Mouse (Mus musculus): ENCODE data around the gene Cox6b2. TPM values are rescaled to one million over a fixed set of nuclear protein-coding genes. Genes with fewer than 3 reads are reported as not detected.

Cox6b2 gene
- polyA plus RNA-seq, 1 experiment, result 1,707 TPM

DNA sequence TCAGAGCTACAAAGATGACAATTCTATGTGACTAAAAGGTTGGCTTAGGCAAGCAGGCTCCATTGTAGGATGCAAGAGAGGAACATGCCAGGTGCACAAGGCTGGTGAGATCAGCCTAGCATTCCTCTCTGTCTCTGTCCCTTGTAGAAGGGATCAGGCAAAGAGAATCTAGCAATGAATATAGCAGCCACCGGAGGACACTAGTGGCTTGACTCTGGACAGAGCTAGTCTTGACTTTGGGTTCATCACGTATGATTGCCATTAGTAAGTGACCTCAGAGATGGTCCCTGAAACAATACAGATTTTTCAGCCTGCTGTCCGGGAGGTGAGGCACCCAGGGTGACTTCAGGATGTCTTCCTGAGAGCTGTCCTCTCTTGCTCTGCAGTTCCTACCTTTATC is 40.3 kb downstream of the Cox6b2 start:
- Histone ChIP-seq H3K36me3 (ENCODE audit: control insufficient read depth, insufficient read depth, low read length) (no peaks in the 10 kb centered on the region), H3K4me1 (ENCODE audit: control insufficient read depth, insufficient read depth, low read length) (no peaks in the 10 kb centered on the region; the same call in 1 of the 2 replicates), H3K27me3 (ENCODE audit: control insufficient read depth, insufficient read depth, low read length) (no peaks in the 10 kb centered on the region), H3K27ac (ENCODE audit: control insufficient read depth, insufficient read depth, low read depth, low read length) (no peak overlapping the region), H3K4me3 (ENCODE audit: control insufficient read depth, low read depth, low read length) (no peak overlapping the region)
- TF ChIP-seq POLR2A (IDR thresholded peaks at IDR 0.05; ENCODE audit: control insufficient read depth, low read depth, low read length), result no peak
- no peak for TF ChIP-seq CTCF (IDR thresholded peaks at IDR 0.05; ENCODE audit: control insufficient read depth, insufficient read depth, insufficient replicate concordance, low read depth, low read length)

DNA sequence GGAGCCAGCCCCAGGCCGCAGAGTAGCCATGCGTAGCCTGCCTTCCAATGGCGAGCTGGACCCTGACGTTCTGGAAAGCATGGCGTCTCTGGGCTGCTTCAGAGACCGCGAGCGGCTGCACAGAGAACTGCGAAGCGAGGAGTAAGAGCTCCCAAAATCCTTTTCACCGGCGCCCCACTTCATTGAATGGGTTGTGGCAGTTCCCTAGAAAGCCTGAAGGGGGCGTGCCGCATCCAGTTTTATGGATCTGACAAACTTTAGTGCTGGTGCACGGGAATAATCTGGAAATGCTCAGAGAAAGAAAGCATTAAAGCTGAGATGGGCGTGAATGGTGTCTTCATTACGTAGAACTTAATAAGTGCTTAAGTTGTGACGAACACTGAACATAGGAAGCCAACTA is 47.8 kb downstream of the Cox6b2 start:
- H3K27ac ChIP-seq (ENCODE audit: control insufficient read depth, insufficient read depth, low read depth, low read length), result no peak overlapping the region
- peak overlapping the region; percentile 25; the same call in 1 of the 2 replicates for H3K4me3 ChIP-seq (ENCODE audit: control insufficient read depth, low read depth, low read length)

DNA sequence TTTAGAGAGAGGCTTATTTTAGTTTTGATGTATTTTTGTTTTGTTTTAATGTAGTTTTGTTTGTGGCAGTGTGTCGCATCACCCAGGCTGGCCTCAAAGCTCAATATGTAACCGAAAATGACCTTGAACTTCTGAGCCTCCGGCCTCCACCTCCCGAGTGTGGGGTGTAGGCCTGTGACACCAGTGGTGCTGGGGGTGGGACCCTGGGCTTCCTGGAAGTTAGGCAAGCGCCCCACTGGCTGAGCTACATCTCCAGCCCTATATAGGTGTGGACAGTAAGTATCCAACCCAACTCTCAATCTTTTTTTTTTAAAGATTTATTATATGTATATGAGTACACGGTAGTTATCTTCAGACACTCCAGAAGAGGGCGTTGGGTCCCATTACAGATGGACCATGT is 49.7 kb downstream of the Cox6b2 start:
- Histone ChIP-seq H3K4me1 (ENCODE audit: control insufficient read depth, insufficient read depth, low read length) (peaks cover 19% of the 10 kb centered on the region), H3K27me3 (ENCODE audit: control insufficient read depth, insufficient read depth, low read length) (no peaks in the 10 kb centered on the region), H3K27ac (ENCODE audit: control insufficient read depth, insufficient read depth, low read depth, low read length) (no peak overlapping the region), H3K4me3 (ENCODE audit: control insufficient read depth, low read depth, low read length) (no peak overlapping the region), H3K36me3 (ENCODE audit: control insufficient read depth, insufficient read depth, low read length) (no peaks in the 10 kb centered on the region; the same call in none of the 2 replicates)
- TF ChIP-seq CTCF (IDR thresholded peaks at IDR 0.05; ENCODE audit: control insufficient read depth, insufficient read depth, insufficient replicate concordance, low read depth, low read length), result no peak
- no peak for TF ChIP-seq POLR2A (IDR thresholded peaks at IDR 0.05; ENCODE audit: control insufficient read depth, low read depth, low read length)

More for the DNA sequence above, 47.8 kb downstream of the Cox6b2 start:
- TF ChIP-seq CTCF (IDR thresholded peaks at IDR 0.05; ENCODE audit: control insufficient read depth, insufficient read depth, insufficient replicate concordance, low read depth, low read length) (peak; percentile 46), POLR2A (IDR thresholded peaks at IDR 0.05; ENCODE audit: control insufficient read depth, low read depth, low read length) (no peak)
- Histone ChIP-seq H3K27me3 (ENCODE audit: control insufficient read depth, insufficient read depth, low read length) (no peaks in the 10 kb centered on the region), H3K36me3 (ENCODE audit: control insufficient read depth, insufficient read depth, low read length) (no peaks in the 10 kb centered on the region; the same call in none of the 2 replicates), H3K4me1 (ENCODE audit: control insufficient read depth, insufficient read depth, low read length) (peaks cover 19% of the 10 kb centered on the region)

DNA sequence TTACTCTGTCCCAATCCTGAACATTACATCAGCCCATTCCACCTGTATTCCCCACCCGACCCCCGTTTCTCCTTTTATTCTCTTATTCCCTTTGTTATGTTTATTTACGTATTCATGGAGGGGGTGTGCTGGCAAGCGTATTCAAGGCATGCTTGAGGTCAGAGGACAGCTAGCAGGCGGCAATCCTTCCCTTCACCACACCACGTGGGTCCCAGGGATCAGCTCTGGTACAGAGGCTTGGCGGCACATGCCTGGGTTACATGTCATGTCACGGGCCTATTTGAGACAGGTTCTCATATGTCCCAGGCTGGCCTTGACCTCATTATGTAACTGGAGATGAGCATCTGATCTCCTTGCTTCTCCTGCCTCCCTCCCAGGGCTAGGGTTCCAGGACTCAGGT is 50.6 kb downstream of the Cox6b2 start:
- no peaks in the 10 kb centered on the region; the same call in none of the 2 replicates for H3K36me3 ChIP-seq (ENCODE audit: control insufficient read depth, insufficient read depth, low read length)

More for the DNA sequence above, 50.6 kb downstream of the Cox6b2 start:
- H3K27me3 ChIP-seq (ENCODE audit: control insufficient read depth, insufficient read depth, low read length), result no peaks in the 10 kb centered on the region
- TF ChIP-seq POLR2A (IDR thresholded peaks at IDR 0.05; ENCODE audit: control insufficient read depth, low read depth, low read length), result no peak
- no peak for TF ChIP-seq CTCF (IDR thresholded peaks at IDR 0.05; ENCODE audit: control insufficient read depth, insufficient read depth, insufficient replicate concordance, low read depth, low read length)
- H3K27ac ChIP-seq (ENCODE audit: control insufficient read depth, insufficient read depth, low read depth, low read length), result no peak overlapping the region
- H3K4me1 ChIP-seq (ENCODE audit: control insufficient read depth, insufficient read depth, low read length), result peaks cover 16% of the 10 kb centered on the region
- H3K4me3 ChIP-seq (ENCODE audit: control insufficient read depth, low read depth, low read length), result no peak overlapping the region

Other genes with a start within 250 kb of the Cox6b2 start
- gene Tnnt1, start 236.7 kb downstream of the Cox6b2 start, polyA plus RNA-seq (2012; rRNA removed), result 0.62 and 0.77 TPM in 2 replicates
- gene Tnni3, start 228.9 kb downstream of the Cox6b2 start, polyA plus RNA-seq (2012; rRNA removed), result 59.3 TPM in 2 replicates
- gene Dnaaf3, start 220.6 kb downstream of the Cox6b2 start, polyA plus RNA-seq (2012; rRNA removed), result 132 and 148 TPM in 2 replicates
- 4.5 TPM in 2 replicates for gene Syt5, start 205.6 kb downstream of the Cox6b2 start, polyA plus RNA-seq (2012; rRNA removed)
- 1.8 and 2.9 TPM in 2 replicates for gene Ptprh, start 149.1 kb downstream of the Cox6b2 start, polyA plus RNA-seq (2012; rRNA removed)
- gene Tmem86b, start 121.7 kb downstream of the Cox6b2 start, polyA plus RNA-seq (2012; rRNA removed), result 36.7 and 46.0 TPM in 2 replicates
- 137 and 154 TPM in 2 replicates for gene Ppp6r1, start 94.1 kb downstream of the Cox6b2 start, polyA plus RNA-seq (2012; rRNA removed)
- 64.3 and 65.6 TPM in 2 replicates for gene Hspbp1, start 68.0 kb downstream of the Cox6b2 start, polyA plus RNA-seq (2012; rRNA removed)
- 53.3 and 60.3 TPM in 2 replicates for gene Brsk1, start 62.5 kb downstream of the Cox6b2 start, polyA plus RNA-seq (2012; rRNA removed)
- 0.12 and 0.14 TPM in 2 replicates for gene Tmem150b, start 27.8 kb downstream of the Cox6b2 start, polyA plus RNA-seq (2012; rRNA removed)
- 35.7 and 37.0 TPM in 2 replicates for gene Kmt5c, start 13.0 kb downstream of the Cox6b2 start, polyA plus RNA-seq (2012; rRNA removed)
- 319 and 358 TPM in 2 replicates for gene Fam71e2, start 18.2 kb upstream of the Cox6b2 start, polyA plus RNA-seq (2012; rRNA removed)
- 15.5 and 17.3 TPM in 2 replicates for gene Il11, start 29.8 kb upstream of the Cox6b2 start, polyA plus RNA-seq (2012; rRNA removed)
- gene Tmem190, start 29.8 kb upstream of the Cox6b2 start, polyA plus RNA-seq (2012; rRNA removed), result 387 and 534 TPM in 2 replicates
- 1.1 and 1.6 TPM in 2 replicates for gene Tmem238, start 36.6 kb upstream of the Cox6b2 start, polyA plus RNA-seq (2012; rRNA removed)
- 176 and 240 TPM in 2 replicates for gene Rpl28, start 39.8 kb upstream of the Cox6b2 start, polyA plus RNA-seq (2012; rRNA removed)
- 1,069 and 1,189 TPM in 2 replicates for gene Ube2s, start 59.5 kb upstream of the Cox6b2 start, polyA plus RNA-seq (2012; rRNA removed)
- 21.8 and 24.8 TPM in 2 replicates for gene Shisa7, start 91.6 kb upstream of the Cox6b2 start, polyA plus RNA-seq (2012; rRNA removed)
- gene Isoc2b, start 117.2 kb upstream of the Cox6b2 start, polyA plus RNA-seq (2012; rRNA removed), result 4.9 and 6.5 TPM in 2 replicates
- 20.2 and 20.9 TPM in 2 replicates for gene Isoc2a, start 124.1 kb upstream of the Cox6b2 start, polyA plus RNA-seq (2012; rRNA removed)
- 0.65 and 0.79 TPM in 2 replicates for gene Gm36210, start 153.4 kb upstream of the Cox6b2 start, polyA plus RNA-seq (2012; rRNA removed)
- gene Zfp628, start 162.1 kb upstream of the Cox6b2 start, polyA plus RNA-seq (2012; rRNA removed), result 8.8 and 10.5 TPM in 2 replicates
- gene Nat14, start 168.9 kb upstream of the Cox6b2 start, polyA plus RNA-seq (2012; rRNA removed), result 3.7 and 4.8 TPM in 2 replicates
- 0.94 and 1.9 TPM in 2 replicates for gene Ssc5d, start 172.7 kb upstream of the Cox6b2 start, polyA plus RNA-seq (2012; rRNA removed)
- gene Sbk2, start 211.3 kb upstream of the Cox6b2 start, polyA plus RNA-seq (2012; rRNA removed), result 0.04 and 0.17 TPM in 2 replicates
- gene Sbk3, start 218.1 kb upstream of the Cox6b2 start, polyA plus RNA-seq (2012; rRNA removed), result 0.23 and 0.27 TPM in 2 replicates
- 7.6 and 9.1 TPM in 2 replicates for gene Zfp579, start 243.1 kb upstream of the Cox6b2 start, polyA plus RNA-seq (2012; rRNA removed)

Measured in testis, adult 2 months (tissue).